Mouse (Mus musculus) midbrain, postnatal 0 days (tissue): ENCODE data around the gene Olfr768. TPM values are rescaled to one million over a fixed set of nuclear protein-coding genes. Genes with fewer than 3 reads are reported as not detected.
"Not testable (repeated sequence)": the region's sequence is repeated elsewhere in the genome, so short reads cannot be mapped to it uniquely, and the experiment has no call there.

Source experiments
- ATAC-seq: fragments of 200-750 bp; cut with Nextera tagmentation; 2 replicates; pipeline ENCODE4 v1.8.0; 2017; ENCODE audit warnings: moderate number of reproducible peaks, mild to moderate bottlenecking, moderate TSS enrichment, moderate library complexity; ENCODE audit not compliant: low FRiP score
- DNase-seq: peaks from one replicate; pipeline ENCODE4 v3.0.0-alpha.2; 2015; ENCODE audit warnings: low spot score
- H3K27ac ChIP-seq: fragments of 300-500 bp; sonication (generic); 2 replicates; pipeline ENCODE4 v1.5.1; 2014; ENCODE audit warnings: low read depth, mild to moderate bottlenecking, low read length, mixed read lengths
- H3K27me3 ChIP-seq: fragments of 300-500 bp; sonication (generic); 2 replicates; pipeline ENCODE4 v1.6.1; 2014; ENCODE audit warnings: low read length, control low read depth, mixed read lengths; ENCODE audit not compliant: insufficient read depth
- H3K36me3 ChIP-seq: fragments of 300-500 bp; sonication (generic); 2 replicates; pipeline ENCODE4 v1.6.1; 2014; ENCODE audit warnings: low read length, control low read depth, mixed read lengths; ENCODE audit not compliant: insufficient read depth
- H3K4me1 ChIP-seq: fragments of 300-500 bp; sonication (generic); 2 replicates; pipeline ENCODE4 v1.6.1; 2014; ENCODE audit warnings: mild to moderate bottlenecking, control low read depth, antibody characterized with exemption, low read length, mixed read lengths; ENCODE audit not compliant: insufficient read depth
- H3K4me2 ChIP-seq: fragments of 300-500 bp; sonication (generic); 2 replicates; pipeline ENCODE4 v1.6.1; 2014; ENCODE audit warnings: low read depth, mild to moderate bottlenecking, low read length, mixed read lengths; ENCODE audit not compliant: poor library complexity, severe bottlenecking
- H3K4me3 ChIP-seq: fragments of 300-500 bp; sonication (generic); 2 replicates; pipeline ENCODE4 v1.5.1; 2014; ENCODE audit warnings: low read depth, mild to moderate bottlenecking, low read length, moderate library complexity
- H3K9ac ChIP-seq: fragments of 300-500 bp; sonication (generic); replicated peaks from 2 replicates; pipeline ENCODE4 v1.6.1; 2014; ENCODE audit warnings: mild to moderate bottlenecking, low read length, moderate library complexity, mixed read lengths; ENCODE audit not compliant: poor library complexity, severe bottlenecking
- H3K9me3 ChIP-seq: fragments of 300-500 bp; sonication (generic); 2 replicates; pipeline ENCODE4 v1.6.1; 2016; ENCODE audit warnings: low read length, control low read depth
- CTCF ChIP-seq: IDR thresholded peaks from 2 replicates; pipeline ENCODE4 v1.5.1; 2016; ENCODE audit warnings: antibody characterized with exemption, mild to moderate bottlenecking
- WGBS: fragments of 180-500 bp; shearing (Covaris S2); extraction: QIAGEN DNeasy Blood & Tissue Kit; methylation state at CpG from one replicate; pipeline ENCODE4 v1.1.7; 2014; 5-methylcytosine and 5-hydroxymethylcytosine counted together
- polyA plus RNA-seq: library from polyadenylated mRNA; unstranded; fragments of >200 nt; fragmentation: Nextera tagmentation; extraction: Ambion mirVana; gene quantifications from 2 replicates; pipeline ENCODE4 v1.2.1, GENCODE M21; 2015
- total RNA-seq: library from RNA; depleted of rRNA; stranded (reverse); fragments of >200 nt; gene quantifications from 2 replicates; pipeline ENCODE4 v1.2.3, GENCODE M21; 2014; rRNA removed

The Olfr768 gene
- total and polyA plus RNA-seq, 2 experiments from 2014 or later = not detected

GRCm38 (mm10) chr10:129068877-129069276, 30.3 kb downstream of the Olfr768 start, which contains the start of gene Olfr766-ps1:
Gene Olfr766-ps1 (minus strand): TSS chr10:129068977.
- Histone ChIP-seq H3K36me3 (no peaks in the 10 kb centered on the region), H3K9ac (no peak within 1 kb of the TSS), H3K9me3 (no peaks in the 10 kb centered on the region), H3K4me3 (no peak within 1 kb of the TSS), H3K4me2 (no peak within 1 kb of the TSS), H3K27ac (no peak within 1 kb of the TSS), H3K4me1 (no peaks in the 10 kb centered on the region), H3K27me3 (no peaks in the 10 kb centered on the region)
- ATAC-seq (no peak), DNase-seq (peak; percentile 1)
- TF ChIP-seq CTCF = no peak
- 76% methylated on average over 2 of the region's 2 CpGs for WGBS

- H3K4me1 ChIP-seq, H3K4me2 ChIP-seq, H3K9ac ChIP-seq, H3K27me3 ChIP-seq, H3K27ac ChIP-seq, DNase-seq, H3K9me3 ChIP-seq, H3K36me3 ChIP-seq, H3K4me3 ChIP-seq, ATAC-seq: not testable (repeated sequence)
Measured at GRCm38 (mm10) chr10:129049898-129050297, 49.3 kb downstream of the Olfr768 start, which contains the start of gene Olfr765. Gene Olfr765 (minus strand): TSS chr10:129049998.

Other genes starting within 250 kb of the Olfr768 start
- 16.9 and 22.4 TPM in 2 replicates for gene Gdf11, start 207.7 kb downstream of the Olfr768 start, total RNA-seq
- 6.5 and 7.5 TPM in 2 replicates for gene Gdf11, start 207.7 kb downstream of the Olfr768 start, polyA plus RNA-seq
- 16.6 and 28.6 TPM in 2 replicates for gene Cd63, start 198.4 kb downstream of the Olfr768 start, total RNA-seq
- 231 and 238 TPM in 2 replicates for gene Cd63, start 198.4 kb downstream of the Olfr768 start, polyA plus RNA-seq
- 8.8 and 10.5 TPM in 2 replicates for gene Rdh5, start 176.5 kb downstream of the Olfr768 start, total RNA-seq
- gene Rdh5, start 176.5 kb downstream of the Olfr768 start, polyA plus RNA-seq = 8.8 and 10.8 TPM in 2 replicates
- 87.8 and 100 TPM in 2 replicates for gene Bloc1s1, start 175.3 kb downstream of the Olfr768 start, total RNA-seq
- gene Bloc1s1, start 175.3 kb downstream of the Olfr768 start, polyA plus RNA-seq = 240 and 265 TPM in 2 replicates
- gene Itga7, start 165.6 kb downstream of the Olfr768 start, total RNA-seq = 18.9 and 23.3 TPM in 2 replicates
- gene Itga7, start 165.6 kb downstream of the Olfr768 start, polyA plus RNA-seq = 13.6 and 14.0 TPM in 2 replicates
- not detected in 2 replicates for gene Mettl7b, start 138.4 kb downstream of the Olfr768 start, total RNA-seq
- not detected in 2 replicates for gene Mettl7b, start 138.4 kb downstream of the Olfr768 start, polyA plus RNA-seq
- not detected in 2 replicates for gene Olfr9, start 109.9 kb downstream of the Olfr768 start, total RNA-seq
- gene Olfr9, start 109.9 kb downstream of the Olfr768 start, polyA plus RNA-seq = not detected in 2 replicates
- not detected in 2 replicates for gene Olfr763, start 88.6 kb downstream of the Olfr768 start, total RNA-seq
- gene Olfr763, start 88.6 kb downstream of the Olfr768 start, polyA plus RNA-seq = not detected in 2 replicates
- not detected in 2 replicates for gene Olfr764-ps1, start 59.5 kb downstream of the Olfr768 start, total RNA-seq
- not detected in 2 replicates for gene Olfr764-ps1, start 59.5 kb downstream of the Olfr768 start, polyA plus RNA-seq
- gene Olfr765, start 49.4 kb downstream of the Olfr768 start, total RNA-seq = not detected in 2 replicates
- gene Olfr765, start 49.4 kb downstream of the Olfr768 start, polyA plus RNA-seq = not detected in 2 replicates
- not detected in 2 replicates for gene Olfr766-ps1, start 30.4 kb downstream of the Olfr768 start, total RNA-seq
- not detected in 2 replicates for gene Olfr766-ps1, start 30.4 kb downstream of the Olfr768 start, polyA plus RNA-seq
- gene Olfr767, start 16.5 kb downstream of the Olfr768 start, total RNA-seq = not detected in 2 replicates
- not detected in 2 replicates for gene Olfr767, start 16.5 kb downstream of the Olfr768 start, polyA plus RNA-seq
- gene Olfr769, start 18.5 kb upstream of the Olfr768 start, total RNA-seq = not detected in 2 replicates
- gene Olfr769, start 18.5 kb upstream of the Olfr768 start, polyA plus RNA-seq = not detected in 2 replicates
- not detected in 2 replicates for gene Olfr770, start 39.6 kb upstream of the Olfr768 start, total RNA-seq
- not detected in 2 replicates for gene Olfr770, start 39.6 kb upstream of the Olfr768 start, polyA plus RNA-seq
- not detected in 2 replicates for gene Olfr771, start 65.4 kb upstream of the Olfr768 start, total RNA-seq
- not detected in 2 replicates for gene Olfr771, start 65.4 kb upstream of the Olfr768 start, polyA plus RNA-seq
- gene Olfr772, start 78.5 kb upstream of the Olfr768 start, total RNA-seq = not detected in 2 replicates
- gene Olfr772, start 78.5 kb upstream of the Olfr768 start, polyA plus RNA-seq = not detected in 2 replicates
- gene Olfr773, start 88.0 kb upstream of the Olfr768 start, total RNA-seq = not detected in 2 replicates
- gene Olfr773, start 88.0 kb upstream of the Olfr768 start, polyA plus RNA-seq = not detected in 2 replicates
- not detected in 2 replicates for gene Olfr774, start 136.8 kb upstream of the Olfr768 start, total RNA-seq
- not detected in 2 replicates for gene Olfr774, start 136.8 kb upstream of the Olfr768 start, polyA plus RNA-seq
- gene Olfr775, start 149.0 kb upstream of the Olfr768 start, total RNA-seq = not detected in 2 replicates
- not detected in 2 replicates for gene Olfr775, start 149.0 kb upstream of the Olfr768 start, polyA plus RNA-seq
- not detected in 2 replicates for gene Olfr776, start 159.8 kb upstream of the Olfr768 start, total RNA-seq
- gene Olfr776, start 159.8 kb upstream of the Olfr768 start, polyA plus RNA-seq = not detected in 2 replicates
- not detected in 2 replicates for gene Olfr777, start 172.1 kb upstream of the Olfr768 start, total RNA-seq
- not detected in 2 replicates for gene Olfr777, start 172.1 kb upstream of the Olfr768 start, polyA plus RNA-seq
- not detected in 2 replicates for gene Olfr780, start 218.7 kb upstream of the Olfr768 start, total RNA-seq
- not detected in 2 replicates for gene Olfr780, start 218.7 kb upstream of the Olfr768 start, polyA plus RNA-seq
- not detected in 2 replicates for gene Olfr781, start 229.5 kb upstream of the Olfr768 start, total RNA-seq
- not detected in 2 replicates for gene Olfr781, start 229.5 kb upstream of the Olfr768 start, polyA plus RNA-seq
- not detected in 2 replicates for gene Olfr782, start 249.5 kb upstream of the Olfr768 start, total RNA-seq
- gene Olfr782, start 249.5 kb upstream of the Olfr768 start, polyA plus RNA-seq = not detected in 2 replicates